Mouse (Mus musculus): Measurements from ENCODE around the gene Vmn1r56.
"Not testable (repeated sequence)": the region's sequence is repeated elsewhere in the genome, so short reads cannot be mapped to it uniquely, and the experiment has no call there.

DNA sequence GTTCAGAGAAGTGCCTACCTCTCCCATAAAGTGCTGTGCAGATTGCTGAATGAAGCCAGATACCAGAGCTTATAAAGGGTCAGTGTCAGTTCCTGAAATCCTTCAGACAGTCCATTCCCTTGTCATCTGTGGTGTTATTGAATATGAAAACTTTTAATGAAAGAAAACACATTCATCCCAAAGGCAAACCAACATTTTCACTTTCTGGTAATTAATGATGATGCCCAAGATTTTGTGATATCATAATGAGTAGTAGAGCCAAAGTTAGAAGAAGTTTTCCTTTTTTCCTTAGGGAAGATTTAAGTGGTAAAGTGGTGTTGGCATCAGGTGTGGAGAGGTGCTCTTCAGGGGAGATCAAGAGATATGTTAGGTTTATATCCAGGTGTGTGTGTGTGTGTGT lies 47.0 kb downstream of the Vmn1r56 start, which contains the start of gene Vmn1r55:
- TF ChIP-seq CTCF (IDR thresholded peaks at IDR 0.05; ENCODE audit: borderline replicate concordance, extremely low read depth, insufficient read depth, insufficient read length); POLR2A (IDR thresholded peaks at IDR 0.05; ENCODE audit: borderline replicate concordance, extremely low read depth, insufficient read depth, insufficient read length, poor library complexity, severe bottlenecking): not testable (repeated sequence)

Measured in brain, embryonic 14.5 days (tissue).